Mouse (Mus musculus): Measurements from ENCODE around the gene Vti1a. TPM values are rescaled to one million over a fixed set of nuclear protein-coding genes. Genes with fewer than 3 reads are reported as not detected.

Vti1a gene
- polyA plus RNA-seq, 1 experiment from 2014 or later = 22.8 TPM

GRCm38 (mm10) chr19:55537691-55538090 lies 221.6 kb downstream of the Vti1a start:
- peak; percentile 37; the same call in 1 of the 2 replicates for ATAC-seq
- peak; percentile 68 for DNase-seq (ENCODE audit: low spot score)
- Histone ChIP-seq H3K4me3 (ENCODE audit: low read depth, low read length) (no peak overlapping the region), H3K4me2 (ENCODE audit: low read length) (no peak overlapping the region), H3K9ac (ENCODE audit: low read length) (no peak overlapping the region), H3K27ac (ENCODE audit: low read depth, low read length) (no peak overlapping the region), H3K27me3 (replicated peaks; ENCODE audit: control insufficient read depth, insufficient read depth, low read length) (no peaks in the 10 kb centered on the region; the same call in 1 of the 2 replicates), H3K9me3 (replicated peaks; ENCODE audit: control insufficient read depth, low read length) (no peaks in the 10 kb centered on the region), H3K4me1 (ENCODE audit: control insufficient read depth, insufficient read depth, low read length) (peaks cover 3% of the 10 kb centered on the region), H3K36me3 (ENCODE audit: control insufficient read depth, insufficient read depth, low read length) (no peaks in the 10 kb centered on the region)
- 19% methylated on average over 6 of the region's 6 CpGs for WGBS

- Histone ChIP-seq H3K9me3 (replicated peaks; ENCODE audit: control insufficient read depth, low read length) (no peaks in the 10 kb centered on the region), H3K4me2 (ENCODE audit: low read length) (no peak overlapping the region), H3K27ac (ENCODE audit: low read depth, low read length) (no peak overlapping the region), H3K27me3 (replicated peaks; ENCODE audit: control insufficient read depth, insufficient read depth, low read length) (no peaks in the 10 kb centered on the region; the same call in 1 of the 2 replicates), H3K4me3 (ENCODE audit: low read depth, low read length) (no peak overlapping the region), H3K4me1 (ENCODE audit: control insufficient read depth, insufficient read depth, low read length) (peaks cover 11% of the 10 kb centered on the region), H3K9ac (ENCODE audit: low read length) (no peak overlapping the region), H3K36me3 (ENCODE audit: control insufficient read depth, insufficient read depth, low read length) (no peaks in the 10 kb centered on the region)
- DNase-seq (ENCODE audit: low spot score) (no peak), ATAC-seq (no peak)
- 86% methylated on average over 5 of the region's 5 CpGs for WGBS
Observed at GRCm38 (mm10) chr19:55541641-55542040, 225.5 kb downstream of the Vti1a start.

DNA sequence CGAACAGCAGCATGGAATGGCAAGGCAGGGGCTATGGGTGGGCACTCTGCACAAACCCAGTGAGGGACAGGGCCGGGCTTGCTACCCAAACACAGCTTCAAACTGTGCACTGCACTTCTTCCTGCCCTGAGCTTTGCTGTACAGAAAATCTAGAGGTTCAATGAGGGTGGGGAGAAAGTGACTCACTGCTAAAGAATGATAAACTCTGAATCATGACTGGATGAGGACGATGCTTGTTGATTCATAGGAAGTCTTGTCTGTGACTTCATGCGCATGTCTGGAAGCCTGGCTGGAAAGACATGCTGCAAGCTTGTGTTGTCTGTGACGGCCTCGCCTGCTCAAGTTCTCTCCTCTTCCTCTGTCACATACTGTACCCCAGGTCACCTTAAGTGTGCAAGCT lies 226.4 kb downstream of the Vti1a start:
- no peaks in the 10 kb centered on the region for H3K36me3 ChIP-seq (ENCODE audit: control insufficient read depth, insufficient read depth, low read length)
- no peak overlapping the region for H3K4me3 ChIP-seq (ENCODE audit: low read depth, low read length)
- H3K27ac ChIP-seq (ENCODE audit: low read depth, low read length) = no peak overlapping the region
- 88% methylated on average over 6 of the region's 6 CpGs for WGBS
- H3K9me3 ChIP-seq (replicated peaks; ENCODE audit: control insufficient read depth, low read length) = no peaks in the 10 kb centered on the region
- no peak overlapping the region for H3K9ac ChIP-seq (ENCODE audit: low read length)
- H3K4me2 ChIP-seq (ENCODE audit: low read length) = no peak overlapping the region
- H3K4me1 ChIP-seq (ENCODE audit: control insufficient read depth, insufficient read depth, low read length) = peaks cover 11% of the 10 kb centered on the region
- H3K27me3 ChIP-seq (replicated peaks; ENCODE audit: control insufficient read depth, insufficient read depth, low read length) = no peaks in the 10 kb centered on the region; the same call in 1 of the 2 replicates
- ATAC-seq = no peak
- DNase-seq (ENCODE audit: low spot score) = no peak

DNA sequence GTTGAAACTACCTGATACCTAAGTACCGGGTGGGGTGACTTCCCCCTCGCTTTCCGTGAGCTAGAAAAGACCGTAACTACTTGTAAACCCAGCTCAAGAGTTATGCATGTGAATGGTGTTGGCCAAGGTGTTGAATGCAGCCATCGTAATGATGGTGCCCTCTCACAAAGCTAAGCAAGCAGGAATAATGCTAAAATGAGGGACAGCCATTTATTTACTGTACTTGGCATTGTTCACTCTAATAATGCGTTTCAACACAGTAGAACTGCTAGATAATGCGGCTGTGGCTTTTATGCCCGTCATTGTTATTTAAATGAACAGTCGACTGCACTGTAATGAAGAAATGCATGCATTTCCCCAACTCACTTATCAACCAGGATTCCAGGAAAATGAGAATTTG lies 227.1 kb downstream of the Vti1a start:
- no peak overlapping the region for H3K9ac ChIP-seq (ENCODE audit: low read length)
- H3K27ac ChIP-seq (ENCODE audit: low read depth, low read length) = no peak overlapping the region
- no peaks in the 10 kb centered on the region; the same call in 1 of the 2 replicates for H3K27me3 ChIP-seq (replicated peaks; ENCODE audit: control insufficient read depth, insufficient read depth, low read length)
- peak; percentile 58 for DNase-seq (ENCODE audit: low spot score)
- no peaks in the 10 kb centered on the region for H3K36me3 ChIP-seq (ENCODE audit: control insufficient read depth, insufficient read depth, low read length)
- ATAC-seq = peak; percentile 44; the same call in 1 of the 2 replicates
- WGBS = 29% methylated on average over 9 of the region's 9 CpGs
- peaks cover 11% of the 10 kb centered on the region for H3K4me1 ChIP-seq (ENCODE audit: control insufficient read depth, insufficient read depth, low read length)
- no peaks in the 10 kb centered on the region for H3K9me3 ChIP-seq (replicated peaks; ENCODE audit: control insufficient read depth, low read length)
- H3K4me3 ChIP-seq (ENCODE audit: low read depth, low read length) = no peak overlapping the region
- no peak overlapping the region for H3K4me2 ChIP-seq (ENCODE audit: low read length)

DNA sequence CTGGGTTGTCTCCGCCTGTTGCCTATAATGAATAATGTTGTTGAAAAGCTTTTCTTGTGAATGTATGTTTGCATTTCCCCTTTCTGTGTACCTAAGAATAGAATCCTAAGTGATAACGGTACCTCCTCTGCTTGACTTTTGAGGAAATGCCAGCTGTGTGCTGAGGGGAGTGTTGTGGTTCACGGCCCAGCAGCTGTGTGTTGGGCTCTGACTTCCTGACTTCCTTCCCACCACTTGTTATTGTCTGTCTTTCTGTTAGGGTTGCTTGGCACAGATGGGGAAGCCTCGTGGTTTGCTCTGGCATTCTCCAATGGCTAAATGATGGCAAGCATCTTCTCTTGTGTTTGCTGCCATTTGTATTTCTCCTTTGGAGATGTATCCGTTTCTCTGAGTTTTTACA lies 228.4 kb downstream of the Vti1a start:
- Histone ChIP-seq H3K9me3 (replicated peaks; ENCODE audit: control insufficient read depth, low read length) (no peaks in the 10 kb centered on the region), H3K4me2 (ENCODE audit: low read length) (no peak overlapping the region), H3K36me3 (ENCODE audit: control insufficient read depth, insufficient read depth, low read length) (no peaks in the 10 kb centered on the region), H3K4me1 (ENCODE audit: control insufficient read depth, insufficient read depth, low read length) (peaks cover 11% of the 10 kb centered on the region), H3K4me3 (ENCODE audit: low read depth, low read length) (no peak overlapping the region), H3K27ac (ENCODE audit: low read depth, low read length) (no peak overlapping the region), H3K9ac (ENCODE audit: low read length) (no peak overlapping the region), H3K27me3 (replicated peaks; ENCODE audit: control insufficient read depth, insufficient read depth, low read length) (no peaks in the 10 kb centered on the region)
- ATAC-seq (no peak), DNase-seq (ENCODE audit: low spot score) (no peak)
- WGBS = 82% methylated on average over 5 of the region's 5 CpGs

DNA sequence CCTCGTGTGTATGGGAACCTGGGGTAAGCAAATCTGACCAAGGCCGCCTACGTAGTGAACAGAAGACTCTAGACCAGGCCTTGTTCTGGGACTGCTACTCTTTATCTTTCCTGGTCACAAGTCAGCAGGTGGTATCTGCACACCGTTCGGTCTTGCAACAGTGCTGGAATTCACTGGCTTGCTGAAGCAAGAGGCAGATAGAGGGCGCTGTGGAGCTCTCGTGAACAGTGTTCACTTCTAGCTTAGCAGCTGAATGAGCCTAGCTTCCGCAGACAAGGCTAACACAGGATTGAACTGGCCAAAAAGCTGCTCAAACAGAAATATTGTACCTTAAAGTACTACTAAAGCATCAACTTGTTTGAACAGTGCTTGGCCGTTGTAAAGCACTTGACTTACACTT lies 229.4 kb downstream of the Vti1a start:
- Histone ChIP-seq H3K4me1 (ENCODE audit: control insufficient read depth, insufficient read depth, low read length) (peaks cover 11% of the 10 kb centered on the region), H3K9me3 (replicated peaks; ENCODE audit: control insufficient read depth, low read length) (no peaks in the 10 kb centered on the region), H3K36me3 (ENCODE audit: control insufficient read depth, insufficient read depth, low read length) (no peaks in the 10 kb centered on the region), H3K27me3 (replicated peaks; ENCODE audit: control insufficient read depth, insufficient read depth, low read length) (no peaks in the 10 kb centered on the region), H3K4me3 (ENCODE audit: low read depth, low read length) (no peak overlapping the region), H3K9ac (ENCODE audit: low read length) (no peak overlapping the region), H3K27ac (ENCODE audit: low read depth, low read length) (no peak overlapping the region), H3K4me2 (ENCODE audit: low read length) (no peak overlapping the region)
- WGBS = 18% methylated on average over 9 of the region's 9 CpGs
- ATAC-seq = peak; percentile 70; the same call in 1 of the 2 replicates
- DNase-seq (ENCODE audit: low spot score) = peak; percentile 91

DNA sequence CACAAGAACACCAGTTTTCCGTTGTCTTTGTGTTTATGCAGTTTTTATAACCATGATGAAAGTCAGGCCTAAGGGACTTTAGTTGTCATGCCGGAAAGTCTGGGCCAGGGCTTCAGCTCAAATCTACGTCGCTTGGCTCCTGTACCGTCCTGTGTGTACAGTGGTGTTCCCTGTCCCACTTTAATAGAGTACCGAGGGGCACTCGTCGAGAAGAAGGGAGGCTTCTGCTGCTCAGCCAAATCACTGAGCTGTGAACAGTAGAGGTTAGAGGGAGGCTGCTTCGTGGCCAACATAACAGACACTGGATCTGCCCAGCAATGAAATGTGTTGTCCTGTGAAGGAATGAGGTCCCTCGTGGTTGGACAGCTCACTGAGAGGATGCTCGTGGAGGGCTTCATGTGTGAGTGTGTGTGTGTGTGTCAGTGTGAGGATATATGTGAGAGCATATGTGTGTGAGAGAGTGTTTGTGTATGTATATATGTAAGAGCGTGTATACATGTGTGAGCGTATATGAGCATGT lies 230.0 kb downstream of the Vti1a start:
- Histone ChIP-seq H3K9me3 (replicated peaks; ENCODE audit: control insufficient read depth, low read length) (no peaks in the 10 kb centered on the region), H3K36me3 (ENCODE audit: control insufficient read depth, insufficient read depth, low read length) (no peaks in the 10 kb centered on the region), H3K4me1 (ENCODE audit: control insufficient read depth, insufficient read depth, low read length) (peaks cover 11% of the 10 kb centered on the region), H3K27ac (ENCODE audit: low read depth, low read length) (no peak overlapping the region), H3K27me3 (replicated peaks; ENCODE audit: control insufficient read depth, insufficient read depth, low read length) (peaks cover 3% of the 10 kb centered on the region; the same call in 1 of the 2 replicates), H3K4me3 (ENCODE audit: low read depth, low read length) (no peak overlapping the region), H3K4me2 (ENCODE audit: low read length) (no peak overlapping the region), H3K9ac (ENCODE audit: low read length) (no peak overlapping the region)
- DNase-seq (ENCODE audit: low spot score) = no peak
- ATAC-seq = no peak
- 85% methylated on average over 13 of the region's 13 CpGs for WGBS

GRCm38 (mm10) chr19:55548206-55548605 lies 232.1 kb downstream of the Vti1a start:
- Histone ChIP-seq H3K4me3 (ENCODE audit: low read depth, low read length) (no peak overlapping the region), H3K9me3 (replicated peaks; ENCODE audit: control insufficient read depth, low read length) (no peaks in the 10 kb centered on the region), H3K36me3 (ENCODE audit: control insufficient read depth, insufficient read depth, low read length) (no peaks in the 10 kb centered on the region), H3K27me3 (replicated peaks; ENCODE audit: control insufficient read depth, insufficient read depth, low read length) (peaks cover 3% of the 10 kb centered on the region; the same call in 1 of the 2 replicates), H3K4me2 (ENCODE audit: low read length) (no peak overlapping the region), H3K27ac (ENCODE audit: low read depth, low read length) (no peak overlapping the region), H3K4me1 (ENCODE audit: control insufficient read depth, insufficient read depth, low read length) (peaks cover 2% of the 10 kb centered on the region), H3K9ac (ENCODE audit: low read length) (no peak overlapping the region)
- DNase-seq (ENCODE audit: low spot score) (no peak), ATAC-seq (no peak)
- WGBS = 92% methylated on average over 10 of the region's 10 CpGs

- Histone ChIP-seq H3K27me3 (replicated peaks; ENCODE audit: control insufficient read depth, insufficient read depth, low read length) (peaks cover 3% of the 10 kb centered on the region; the same call in 1 of the 2 replicates), H3K4me1 (ENCODE audit: control insufficient read depth, insufficient read depth, low read length) (no peaks in the 10 kb centered on the region), H3K4me3 (ENCODE audit: low read depth, low read length) (no peak overlapping the region), H3K9me3 (replicated peaks; ENCODE audit: control insufficient read depth, low read length) (no peaks in the 10 kb centered on the region), H3K4me2 (ENCODE audit: low read length) (no peak overlapping the region), H3K9ac (ENCODE audit: low read length) (no peak overlapping the region), H3K36me3 (ENCODE audit: control insufficient read depth, insufficient read depth, low read length) (no peaks in the 10 kb centered on the region), H3K27ac (ENCODE audit: low read depth, low read length) (no peak overlapping the region)
- 79% methylated on average over 10 of the region's 10 CpGs for WGBS
- no peak for ATAC-seq
- no peak for DNase-seq (ENCODE audit: low spot score)
Observed at GRCm38 (mm10) chr19:55548656-55549055, 232.6 kb downstream of the Vti1a start.
